Mouse (Mus musculus) erythroblast, embryonic 14.5 days (primary cell): ENCODE measurements around the gene Usp35.

Experiments
- GATA1 ChIP-seq: IDR thresholded peaks from 2 replicates; pipeline ENCODE4 v1.6.1; 2012; ENCODE audit warnings: low read length, inconsistent platforms, mixed read lengths
- TAL1 ChIP-seq: IDR thresholded peaks from 3 replicates; pipeline ENCODE4 v1.6.1; 2012; ENCODE audit warnings: low read length, inconsistent platforms, mixed read lengths

- TF ChIP-seq GATA1 (no peak), TAL1 (no peak)
Measured at GRCm38 (mm10) chr7:97333113-97333898, 1.5 kb upstream of the Usp35 start.
